Mouse (Mus musculus): ENCODE results near the gene Vcan.
"Not testable (repeated sequence)": the region's sequence is repeated elsewhere in the genome, so short reads cannot be mapped to it uniquely, and the experiment has no call there.

Vcan gene

GRCm38 (mm10) chr13:89741766-89742685, at the start of gene Vcan:
Gene Vcan, minus strand, starts transcription at chr13:89742509.
- in situ Hi-C loops (cut with MboI), result no loop called here

GRCm38 (mm10) chr13:89791475-89791874, 49.2 kb upstream of the Vcan start:
- in situ Hi-C loops (cut with MboI), result no loop called here

GRCm38 (mm10) chr13:89782886-89783285, 40.6 kb upstream of the Vcan start:
- in situ Hi-C loops (cut with MboI), result no loop called here

- in situ Hi-C loops (cut with MboI), result no loop called here
Measured at GRCm38 (mm10) chr13:89780276-89780675, 38.0 kb upstream of the Vcan start.

- in situ Hi-C loops (cut with MboI), result no loop called here
Measured at GRCm38 (mm10) chr13:89779208-89779911, 37.1 kb upstream of the Vcan start.

GRCm38 (mm10) chr13:89777764-89778163, 35.5 kb upstream of the Vcan start:
- in situ Hi-C loops (cut with MboI), result no loop called here

- in situ Hi-C loops (cut with MboI), result no loop called here
Measured at GRCm38 (mm10) chr13:89777146-89777545, 34.8 kb upstream of the Vcan start.

GRCm38 (mm10) chr13:89766551-89766950, 24.2 kb upstream of the Vcan start:
- in situ Hi-C loops (cut with MboI), result no loop called here

GRCm38 (mm10) chr13:89765966-89766365, 23.7 kb upstream of the Vcan start:
- in situ Hi-C loops (cut with MboI), result no loop called here

GRCm38 (mm10) chr13:89762339-89762738, 20.0 kb upstream of the Vcan start:
- in situ Hi-C loops (cut with MboI), result no loop called here

GRCm38 (mm10) chr13:89756347-89756746, 14.0 kb upstream of the Vcan start:
- in situ Hi-C loops (cut with MboI), result no loop called here

- in situ Hi-C loops (cut with MboI), result not testable (repeated sequence)
Measured at GRCm38 (mm10) chr13:89750562-89750961, 8.3 kb upstream of the Vcan start.

- in situ Hi-C loops (cut with MboI), result no loop called here
Measured at GRCm38 (mm10) chr13:89743201-89743600, 892 bp upstream of the Vcan start.

GRCm38 (mm10) chr13:89742686-89743200, 434 bp upstream of the Vcan start:
- in situ Hi-C loops (cut with MboI), result no loop called here

- in situ Hi-C loops (cut with MboI), result no loop called here
Measured at GRCm38 (mm10) chr13:89741116-89741551, 1.2 kb downstream of the Vcan start.

GRCm38 (mm10) chr13:89740243-89741115, 1.8 kb downstream of the Vcan start:
- in situ Hi-C loops (cut with MboI), result no loop called here

- in situ Hi-C loops (cut with MboI), result no loop called here
Measured at GRCm38 (mm10) chr13:89739696-89740242, 2.5 kb downstream of the Vcan start.

GRCm38 (mm10) chr13:89738776-89739695, 3.3 kb downstream of the Vcan start:
- in situ Hi-C loops (cut with MboI), result no loop called here

- in situ Hi-C loops (cut with MboI), result no loop called here
Measured at GRCm38 (mm10) chr13:89738275-89738674, 4.0 kb downstream of the Vcan start.

- in situ Hi-C loops (cut with MboI), result no loop called here
Measured at GRCm38 (mm10) chr13:89735111-89735510, 7.2 kb downstream of the Vcan start.
